Mouse (Mus musculus) megakaryocyte-erythroid progenitor cell, adult 5-6 weeks (primary cell): ENCODE measurements around the gene Traf3ip1. TPM values are rescaled to one million over a fixed set of nuclear protein-coding genes. Genes with fewer than 3 reads are reported as not detected.
"Not testable (repeated sequence)": the region's sequence is repeated elsewhere in the genome, so short reads cannot be mapped to it uniquely, and the experiment has no call there.

Experiments used
- ATAC-seq: replicated peaks from 2 replicates; pipeline ENCODE4 v1.8.0; 2016; ENCODE audit warnings: mild to moderate bottlenecking, inconsistent platforms; ENCODE audit not compliant: severe bottlenecking, poor library complexity, low FRiP score, low TSS enrichment
- total RNA-seq, 2 experiments: library from RNA; stranded (forward) in 1 of 2; stranded (reverse) in 1 of 2; fragments of 200-1000, 215-1000 nt in 1 of 2; fragments of >200 nt in 1 of 2; fragmentation: Nextera tagmentation in 1 of 2; gene quantifications; 2 replicates each; pipeline ENCODE4 v1.2.3; 2014 to 2017

Gene Traf3ip1
- total RNA-seq, 2 experiments from 2014 or later = 7.0 to 10.1 TPM

GRCm38 (mm10) chr1:91463336-91463995 is 31.0 kb upstream of the Traf3ip1 start:
- no peak for ATAC-seq

GRCm38 (mm10) chr1:91464436-91464835 is 30.0 kb upstream of the Traf3ip1 start:
- ATAC-seq = no peak

- no peak for ATAC-seq
These were observed 29.2 kb upstream of the Traf3ip1 start for GRCm38 (mm10) chr1:91465244-91465643.

- ATAC-seq = no peak
These were observed 28.3 kb upstream of the Traf3ip1 start for GRCm38 (mm10) chr1:91466186-91466585.

- no peak for ATAC-seq
These were observed 24.5 kb upstream of the Traf3ip1 start for GRCm38 (mm10) chr1:91469888-91470419.

- ATAC-seq = not testable (repeated sequence)
These were observed 16.3 kb upstream of the Traf3ip1 start for GRCm38 (mm10) chr1:91478145-91478544.

- no peak for ATAC-seq
These were observed 15.5 kb upstream of the Traf3ip1 start for GRCm38 (mm10) chr1:91478958-91479357.

- ATAC-seq = no peak
These were observed 11.7 kb upstream of the Traf3ip1 start for GRCm38 (mm10) chr1:91482616-91483211.

- ATAC-seq = peak; percentile 84
These were observed 11.0 kb upstream of the Traf3ip1 start for GRCm38 (mm10) chr1:91483304-91484010.

GRCm38 (mm10) chr1:91484011-91484346 is 10.5 kb upstream of the Traf3ip1 start:
- ATAC-seq = no peak

GRCm38 (mm10) chr1:91485422-91485821 is 9.0 kb upstream of the Traf3ip1 start:
- no peak for ATAC-seq

GRCm38 (mm10) chr1:91486165-91486564 is 8.3 kb upstream of the Traf3ip1 start:
- ATAC-seq = no peak

GRCm38 (mm10) chr1:91490322-91490721 is 4.1 kb upstream of the Traf3ip1 start:
- ATAC-seq = no peak

GRCm38 (mm10) chr1:91492740-91493139 is 1.7 kb upstream of the Traf3ip1 start:
- ATAC-seq = no peak

- no peak for ATAC-seq
These were observed 509 bp upstream of the Traf3ip1 start for GRCm38 (mm10) chr1:91493938-91494337.

- no peak for ATAC-seq
These were observed 874 bp downstream of the Traf3ip1 start for GRCm38 (mm10) chr1:91495321-91495720.

GRCm38 (mm10) chr1:91498579-91498978 is 4.1 kb downstream of the Traf3ip1 start:
- ATAC-seq = no peak

- no peak for ATAC-seq
These were observed 10.2 kb downstream of the Traf3ip1 start for GRCm38 (mm10) chr1:91504615-91505014.

GRCm38 (mm10) chr1:91514916-91515315 is 20.5 kb downstream of the Traf3ip1 start:
- ATAC-seq = no peak

- no peak for ATAC-seq
These were observed 21.2 kb downstream of the Traf3ip1 start for GRCm38 (mm10) chr1:91515642-91516041.

- ATAC-seq = peak; percentile 91
These were observed 29.3 kb downstream of the Traf3ip1 start for GRCm38 (mm10) chr1:91523759-91524158.
